ENCODE assay signal across 29 mouse cellular contexts in genomic region chr2:120086038-120086437, GRCm38 (mm10). TPM values are rescaled to one million over a fixed set of nuclear protein-coding genes. Genes with fewer than 3 reads are reported as not detected.
"Had no signal": no experiment of that assay in that cellular context is flagged by ENCODE, and none has a peak within 500 bp of the region (broad histone marks: within the 10 kb centered on the region; RNA-seq: fewer than 3 reads in every experiment).

No protein-coding gene starts in this region.

- H3K4me3 ChIP-seq: left cerebral cortex, adult 2 months; limb, embryonic 12.5 days; limb, embryonic 15.5 days; liver, embryonic 12.5 days; liver, embryonic 13.5 days; liver, embryonic 15.5 days; lung, embryonic 15.5 days; megakaryocyte, embryonic 14.5 days; midbrain, embryonic 10.5 days; midbrain, embryonic 12.5 days; midbrain, embryonic 13.5 days; midbrain, embryonic 15.5 days had no signal

- H3K36me3 ChIP-seq: limb, embryonic 12.5 days; limb, embryonic 15.5 days; lung, embryonic 15.5 days; midbrain, embryonic 12.5 days; midbrain, embryonic 13.5 days; midbrain, embryonic 15.5 days had no signal

- H3K9me3 ChIP-seq: limb, embryonic 12.5 days; limb, embryonic 15.5 days; liver, embryonic 12.5 days; liver, embryonic 13.5 days; liver, embryonic 15.5 days; lung, embryonic 15.5 days; midbrain, embryonic 10.5 days; midbrain, embryonic 12.5 days; midbrain, embryonic 13.5 days; midbrain, embryonic 15.5 days had no signal

- ATAC-seq: liver, embryonic 12.5 days; liver, postnatal 0 days; lung, postnatal 0 days; midbrain, embryonic 13.5 days; midbrain, embryonic 15.5 days; midbrain, embryonic 16.5 days had no signal

- H3K9ac ChIP-seq: limb, embryonic 12.5 days; limb, embryonic 15.5 days; liver, embryonic 12.5 days; liver, embryonic 13.5 days; liver, embryonic 14.5 days; liver, embryonic 15.5 days; liver, postnatal 0 days; lung, embryonic 14.5 days; lung, embryonic 15.5 days; midbrain, embryonic 12.5 days; midbrain, embryonic 13.5 days; midbrain, embryonic 15.5 days had no signal

- H3K4me1 ChIP-seq: limb, embryonic 12.5 days; limb, embryonic 15.5 days; lung, embryonic 15.5 days; midbrain, embryonic 10.5 days; midbrain, embryonic 12.5 days; midbrain, embryonic 13.5 days; midbrain, embryonic 15.5 days had no signal

- H3K4me2 ChIP-seq: limb, embryonic 12.5 days; limb, embryonic 15.5 days; liver, embryonic 11.5 days; liver, embryonic 12.5 days; liver, embryonic 13.5 days; liver, embryonic 15.5 days; lung, embryonic 14.5 days; lung, embryonic 15.5 days; midbrain, embryonic 11.5 days; midbrain, embryonic 12.5 days; midbrain, embryonic 13.5 days; midbrain, embryonic 15.5 days had no signal

- H3K27ac ChIP-seq: left cerebral cortex, adult 2 months; limb, embryonic 12.5 days; limb, embryonic 15.5 days; liver, embryonic 12.5 days; liver, embryonic 13.5 days; liver, embryonic 14.5 days; liver, embryonic 15.5 days; lung, embryonic 15.5 days; macrophage; midbrain, embryonic 10.5 days; midbrain, embryonic 12.5 days; midbrain, embryonic 13.5 days; midbrain, embryonic 15.5 days had no signal

- H3K27me3 ChIP-seq: limb, embryonic 12.5 days; limb, embryonic 15.5 days; liver, embryonic 12.5 days; liver, embryonic 13.5 days; liver, embryonic 15.5 days; lung, embryonic 15.5 days; midbrain, embryonic 12.5 days; midbrain, embryonic 13.5 days; midbrain, embryonic 15.5 days had no signal

- DNase-seq: left cerebral cortex, postnatal 4 days; liver; liver, embryonic 13.5 days; liver, postnatal 0 days; lung, adult 18-20 months; lung, adult 2 months; lung, embryonic 14.5 days; lung, postnatal 10 days; lung, postnatal 14 days; lung, postnatal 36 days; lung, postnatal 4 days; midbrain, embryonic 14.5 days had no signal

RNA-seq across cellular contexts. Expression of gene Gm28042, which starts 58.7 kb away (rescaled TPM):
- polyA plus RNA-seq: macrophage had no signal
